Mouse (Mus musculus): ENCODE results near the gene 4931440F15Rik.

GRCm38 (mm10) chr11:29823141-29823540, 2.3 kb downstream of the 4931440F15Rik start:
- no peak for TF ChIP-seq CTCF (IDR thresholded peaks at IDR 0.05; ENCODE audit: insufficient read depth, low read length)
- TF ChIP-seq POLR2A (IDR thresholded peaks at IDR 0.05; ENCODE audit: borderline replicate concordance, extremely low read depth, low read depth, low read length), result no peak
